Mouse (Mus musculus) layer of hippocampus, adult 2 months (tissue): ENCODE data around the gene Ccrl2. TPM values are rescaled to one million over a fixed set of nuclear protein-coding genes. Genes with fewer than 3 reads are reported as not detected.

Source experiments
- DNase-seq, 2 experiments: peaks; one replicate each; pipeline ENCODE4 v3.0.0; 2022; ENCODE audit warnings: low spot score in 2 of 2
- H3K27ac ChIP-seq: fragments of 200-600 bp; 2 replicates; pipeline ENCODE4 v1.8.1; 2022
- H3K4me3 ChIP-seq: fragments of 200-600 bp; 2 replicates; pipeline ENCODE4 v1.8.1; 2022; ENCODE audit warnings: mild to moderate bottlenecking
- CTCF ChIP-seq: fragments of 200-600 bp; conservative IDR thresholded peaks from 2 replicates; pipeline ENCODE4 v1.8.1; 2022; ENCODE audit warnings: antibody characterized with exemption, mild to moderate bottlenecking, moderate library complexity
- total RNA-seq, 2 experiments: library from RNA; stranded (reverse); gene quantifications; 2 replicates each; pipeline ENCODE4 v1.2.3; 2021

The Ccrl2 gene
- total RNA-seq, 2 experiments from 2014 or later: 0.69 to 0.72 TPM

DNA sequence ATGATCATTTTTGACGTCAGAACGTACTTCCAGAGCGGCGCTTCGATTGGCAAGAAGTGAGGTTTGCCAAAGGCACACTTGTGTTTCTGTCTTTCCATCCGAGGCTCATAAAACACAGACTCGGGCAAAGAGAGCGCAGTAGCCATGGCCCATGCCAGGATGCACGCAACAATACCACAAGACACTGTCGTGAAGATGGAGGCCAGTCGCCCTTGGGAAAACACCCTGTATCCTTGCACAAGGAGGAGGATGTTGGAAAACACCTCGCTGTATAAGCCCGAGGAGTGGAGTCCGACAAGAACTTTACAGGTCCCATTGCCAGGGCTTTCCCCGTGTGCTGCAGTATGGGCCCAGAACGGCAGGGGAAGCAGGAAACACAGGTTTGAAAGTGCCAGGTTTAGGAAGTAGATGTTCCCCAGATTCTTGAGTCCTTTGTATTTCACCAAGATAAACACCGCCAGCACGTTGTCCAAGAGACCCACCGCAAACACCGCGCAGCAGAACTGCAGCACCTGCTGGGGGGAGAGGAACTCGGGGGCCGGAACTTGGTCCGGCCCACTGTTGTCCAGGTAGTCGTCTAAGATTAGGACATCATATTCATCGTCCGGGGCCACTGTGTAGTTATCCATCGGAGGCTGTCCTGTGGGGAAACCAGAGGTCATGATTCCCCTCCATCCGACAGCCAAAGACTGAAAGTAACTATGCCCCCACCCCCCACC, 1.4 kb downstream of the Ccrl2 start:
- no peak for TF ChIP-seq CTCF
- Histone ChIP-seq H3K27ac (peak overlapping the region; percentile 59), H3K4me3 (peak overlapping the region; percentile 49)
- no peak for DNase-seq

DNA sequence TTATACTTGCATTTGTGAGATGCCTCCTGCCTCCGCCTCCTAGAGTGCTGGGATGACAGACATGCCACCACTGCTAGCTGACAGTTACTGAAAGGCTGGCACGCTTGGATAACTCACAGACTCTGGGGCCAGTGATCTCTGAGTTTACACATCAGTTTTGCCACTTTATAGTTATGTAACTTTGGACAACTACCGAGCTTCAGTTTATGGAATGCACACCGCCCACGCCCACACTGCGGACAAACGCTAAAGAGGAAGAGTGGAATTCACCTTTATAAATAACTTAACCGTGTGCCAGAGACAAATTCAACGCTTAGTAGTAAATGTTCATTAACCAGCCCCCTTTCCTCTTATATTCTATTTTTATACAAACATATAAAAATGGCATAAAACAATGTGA, 2.4 kb downstream of the Ccrl2 start:
- Histone ChIP-seq H3K27ac (no peak overlapping the region), H3K4me3 (no peak overlapping the region; the same call in 1 of the 2 replicates)
- no peak for TF ChIP-seq CTCF
- DNase-seq: no peak

DNA sequence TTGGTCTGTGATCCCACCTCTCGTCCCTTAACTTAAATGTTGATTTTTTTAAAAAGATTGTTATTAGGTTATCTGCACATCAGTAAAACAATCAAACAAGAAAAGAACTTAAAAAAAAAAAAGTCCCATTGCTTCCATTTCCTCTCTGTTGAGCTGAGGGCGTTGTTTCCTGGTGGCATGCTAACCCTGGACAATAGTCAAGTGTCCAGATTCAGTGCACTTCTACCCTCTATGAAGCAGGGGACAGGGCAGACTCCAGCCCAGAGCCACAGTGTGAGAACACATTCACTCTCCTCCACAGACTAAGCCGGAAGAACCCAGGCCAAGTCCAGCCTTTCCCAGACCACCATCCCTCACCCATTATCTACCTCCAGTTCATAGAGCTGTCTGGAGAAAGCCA, 8.9 kb downstream of the Ccrl2 start:
- TF ChIP-seq CTCF: no peak
- Histone ChIP-seq H3K4me3 (no peak overlapping the region), H3K27ac (peak overlapping the region; percentile 53; the same call in 1 of the 2 replicates)
- DNase-seq: no peak

DNA sequence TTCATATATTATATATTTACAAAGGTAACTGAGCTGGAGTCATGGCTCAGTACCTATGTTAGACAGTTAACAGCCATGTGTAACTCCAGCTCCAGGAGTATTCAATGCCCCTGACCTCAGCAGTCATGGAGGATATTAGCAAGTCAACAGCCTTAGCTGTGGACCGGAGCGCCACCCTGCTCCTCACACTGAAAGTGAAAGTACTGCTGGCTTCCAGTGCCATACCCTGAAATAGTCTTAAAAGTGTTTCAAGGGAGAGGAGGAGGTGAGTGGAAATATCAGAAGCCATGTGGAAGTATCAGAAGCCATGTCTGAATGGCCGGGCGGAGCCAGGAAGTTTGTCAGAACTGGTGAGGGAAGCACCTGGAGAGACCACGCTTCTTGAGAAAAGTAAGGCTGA, 10.1 kb downstream of the Ccrl2 start:
- H3K27ac ChIP-seq: no peak overlapping the region
- no peak for TF ChIP-seq CTCF
- no peak for DNase-seq
- no peak overlapping the region for H3K4me3 ChIP-seq

DNA sequence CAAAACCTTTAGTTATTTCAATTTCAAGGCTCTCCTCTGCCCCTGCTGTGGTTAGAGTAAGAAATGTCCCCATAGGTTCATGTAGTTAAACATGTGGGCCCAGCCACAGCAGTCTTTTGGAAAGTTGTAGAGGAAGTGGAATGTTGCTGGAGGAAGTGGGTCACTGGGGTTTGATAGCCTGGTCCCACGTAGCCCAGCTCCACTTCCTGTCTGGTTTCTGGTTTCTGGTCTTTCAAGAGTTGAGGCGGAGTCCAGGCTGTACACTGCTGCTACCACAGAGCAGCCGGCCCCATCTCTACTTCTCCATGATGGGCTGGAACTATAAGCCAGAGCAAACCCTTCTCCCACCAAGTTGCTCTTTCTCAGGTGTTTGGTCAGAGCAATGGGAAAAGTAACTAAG, 11.1 kb downstream of the Ccrl2 start:
- DNase-seq: no peak
- TF ChIP-seq CTCF: no peak
- Histone ChIP-seq H3K4me3 (no peak overlapping the region), H3K27ac (no peak overlapping the region)

DNA sequence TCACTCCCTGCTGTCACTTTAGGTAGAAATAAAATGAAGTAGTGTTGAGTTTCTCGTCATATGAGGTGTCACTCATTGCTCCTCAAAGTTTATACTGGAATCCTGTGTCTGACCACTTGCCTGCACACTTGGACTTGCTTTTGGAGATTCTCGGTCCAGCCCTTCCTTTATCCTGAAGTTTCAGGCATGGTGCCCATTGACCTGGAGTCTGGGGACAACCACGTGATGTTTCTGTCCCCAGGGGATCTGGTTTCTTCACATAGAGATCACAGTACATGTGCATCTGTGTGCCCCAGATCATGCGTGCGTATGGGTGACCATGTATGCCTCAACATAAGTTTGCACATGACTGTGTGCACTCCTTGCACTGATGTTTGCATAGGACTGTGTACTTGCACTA, 15.1 kb downstream of the Ccrl2 start:
- no peak overlapping the region for H3K4me3 ChIP-seq
- TF ChIP-seq CTCF: no peak
- no peak for DNase-seq
- no peak overlapping the region for H3K27ac ChIP-seq

DNA sequence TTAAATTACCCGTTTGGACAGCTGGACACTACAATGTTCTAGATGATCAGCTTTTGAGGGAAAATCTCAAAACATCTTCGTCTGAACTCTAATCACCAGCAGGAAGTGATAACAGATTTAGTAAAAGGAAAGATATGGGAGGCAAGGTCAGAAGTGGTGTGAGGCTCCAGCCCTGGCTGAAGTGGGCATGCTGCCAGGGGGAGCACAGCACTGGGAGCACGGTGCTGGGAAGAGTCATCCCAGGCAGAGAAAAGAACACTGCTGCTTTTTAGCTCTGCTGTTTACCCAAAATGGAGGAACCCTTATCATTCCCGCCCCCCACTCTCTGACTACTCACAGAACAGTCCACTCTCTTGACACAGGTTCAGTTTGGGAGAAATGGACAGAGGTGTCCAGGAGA, 17.4 kb downstream of the Ccrl2 start:
- no peak for DNase-seq
- Histone ChIP-seq H3K27ac (no peak overlapping the region), H3K4me3 (no peak overlapping the region)
- no peak for TF ChIP-seq CTCF

DNA sequence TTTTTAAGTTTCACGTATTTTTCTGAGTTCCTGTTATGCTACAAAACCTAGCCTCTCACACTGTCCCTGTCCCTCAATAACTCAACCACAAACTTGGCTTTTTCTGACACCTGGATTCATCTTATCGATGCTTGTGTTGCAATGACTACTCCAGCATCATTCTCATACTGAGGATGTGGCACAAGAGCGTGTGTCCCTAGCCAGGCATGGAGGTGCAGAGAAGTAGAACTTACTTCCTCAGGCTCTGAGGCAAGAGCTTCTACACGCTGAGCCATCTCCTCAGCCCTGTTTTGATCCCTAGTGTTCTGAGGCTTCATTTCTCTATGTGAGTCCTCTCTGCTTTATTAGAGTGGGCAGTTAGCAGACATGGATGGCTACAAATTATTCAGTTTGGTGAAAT, 23.6 kb downstream of the Ccrl2 start:
- H3K27ac ChIP-seq: no peak overlapping the region
- no peak for TF ChIP-seq CTCF
- DNase-seq: no peak
- no peak overlapping the region for H3K4me3 ChIP-seq

DNA sequence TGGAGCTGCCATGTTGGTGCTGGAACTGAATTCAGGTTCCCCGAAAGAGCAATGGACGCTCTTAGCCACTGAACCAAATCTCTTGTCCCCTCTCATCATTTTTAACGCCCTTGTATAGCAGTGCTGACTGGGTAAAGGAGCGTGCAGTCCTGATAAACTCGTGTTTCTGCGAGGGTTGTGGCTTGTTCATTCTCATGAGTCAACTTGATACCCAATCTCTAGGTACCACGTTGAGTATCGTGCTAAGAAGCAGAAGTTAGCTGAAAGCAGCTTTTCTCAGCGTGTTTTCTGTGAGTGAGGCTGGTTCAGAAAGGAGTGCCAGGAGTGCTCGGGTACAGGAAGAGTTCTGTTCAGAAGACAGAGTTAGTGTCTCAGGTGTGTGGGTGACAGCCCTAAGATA, 30.5 kb downstream of the Ccrl2 start:
- no peak for TF ChIP-seq CTCF
- DNase-seq: no peak
- no peak overlapping the region for H3K4me3 ChIP-seq
- no peak overlapping the region for H3K27ac ChIP-seq

DNA sequence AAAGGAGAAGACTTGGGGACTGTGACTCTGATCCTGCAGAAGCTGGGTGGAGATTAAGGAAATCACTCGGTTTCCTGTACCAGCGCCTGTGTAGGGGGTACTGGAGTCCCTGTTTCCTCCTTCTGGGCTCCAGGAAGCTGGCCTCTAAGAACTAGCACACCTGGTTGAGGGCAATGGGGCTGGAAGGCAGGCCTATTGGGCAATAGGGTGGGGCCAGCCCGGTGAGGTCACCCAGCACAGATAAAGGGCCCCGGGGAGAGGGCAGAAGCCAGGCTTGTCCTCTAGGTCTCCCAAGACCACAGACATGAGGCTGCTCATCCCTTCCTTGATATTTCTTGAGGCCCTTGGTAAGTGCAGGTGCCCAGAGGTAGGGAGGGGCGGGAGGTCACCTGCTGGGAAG, 38.3 kb downstream of the Ccrl2 start, which contains the start of gene Ltf:
Gene Ltf (plus strand): TSS at position 250 of the 400 bp plus-strand sequence.
- no peak within 1 kb of the TSS for H3K27ac ChIP-seq
- DNase-seq: no peak
- TF ChIP-seq CTCF: no peak
- H3K4me3 ChIP-seq: no peak within 1 kb of the TSS

DNA sequence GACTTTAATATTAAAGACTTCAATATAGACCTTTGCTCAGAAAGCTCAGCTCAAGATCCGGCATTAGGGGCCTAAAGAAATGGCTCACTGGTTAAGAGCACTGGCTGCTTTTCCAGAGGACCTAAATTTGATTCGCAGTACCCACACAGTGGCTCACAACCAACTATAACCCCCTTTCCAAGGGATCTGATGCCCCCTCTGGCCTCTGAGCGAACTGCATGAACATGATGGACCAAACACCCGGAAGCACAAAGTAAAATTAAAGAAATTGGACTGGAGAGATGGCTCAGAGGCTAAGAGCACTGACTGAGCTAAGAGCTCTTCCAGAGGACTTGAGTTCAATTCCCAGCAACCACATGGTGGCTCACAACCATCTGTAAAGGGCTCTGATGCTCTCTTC, 41.7 kb downstream of the Ccrl2 start:
- Histone ChIP-seq H3K27ac (no peak overlapping the region), H3K4me3 (no peak overlapping the region)
- DNase-seq: no peak
- peak; percentile 44 for TF ChIP-seq CTCF

DNA sequence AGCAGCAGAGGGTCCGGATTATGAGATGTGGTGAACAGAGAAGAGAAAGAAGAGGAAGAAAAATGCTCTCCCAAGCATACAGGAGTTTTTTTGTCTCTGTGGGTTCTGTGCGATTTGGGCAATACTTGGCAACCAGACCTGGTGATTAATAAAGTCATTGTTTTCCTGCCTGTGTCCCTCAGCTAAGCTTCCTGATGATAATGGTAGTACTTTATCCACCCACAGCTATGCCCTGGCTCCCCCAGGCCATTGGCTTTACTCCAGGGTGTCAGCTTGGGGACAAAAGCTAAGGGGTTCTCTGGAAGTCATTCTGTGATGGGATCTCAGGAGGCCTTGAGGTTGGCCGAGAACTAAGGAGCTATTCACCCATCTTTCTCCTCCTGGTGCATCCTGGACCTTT, 45.3 kb downstream of the Ccrl2 start:
- no peak for TF ChIP-seq CTCF
- no peak overlapping the region for H3K4me3 ChIP-seq
- DNase-seq: no peak
- H3K27ac ChIP-seq: no peak overlapping the region

DNA sequence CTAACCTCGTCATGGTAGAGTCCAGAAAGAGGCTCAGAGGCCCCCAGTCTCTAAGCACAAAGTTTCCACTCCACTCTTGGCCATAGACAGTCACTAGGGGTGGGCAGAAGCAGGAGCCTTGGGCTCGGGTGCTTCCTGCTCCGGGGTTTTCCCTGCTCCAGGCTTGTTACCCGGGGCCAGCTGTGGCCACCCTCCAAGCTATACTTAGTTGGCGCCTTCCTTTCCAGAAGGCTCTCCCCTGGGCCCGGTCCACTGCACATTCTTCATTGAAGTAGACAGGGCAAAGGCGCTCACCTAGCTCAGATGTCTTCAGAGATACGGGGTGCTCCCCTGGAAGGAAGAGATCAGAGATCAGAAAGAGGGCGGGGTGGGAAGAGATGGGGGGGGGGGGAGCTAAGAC, 45.8 kb downstream of the Ccrl2 start:
- H3K4me3 ChIP-seq: no peak overlapping the region
- no peak for TF ChIP-seq CTCF
- H3K27ac ChIP-seq: no peak overlapping the region
- no peak for DNase-seq

DNA sequence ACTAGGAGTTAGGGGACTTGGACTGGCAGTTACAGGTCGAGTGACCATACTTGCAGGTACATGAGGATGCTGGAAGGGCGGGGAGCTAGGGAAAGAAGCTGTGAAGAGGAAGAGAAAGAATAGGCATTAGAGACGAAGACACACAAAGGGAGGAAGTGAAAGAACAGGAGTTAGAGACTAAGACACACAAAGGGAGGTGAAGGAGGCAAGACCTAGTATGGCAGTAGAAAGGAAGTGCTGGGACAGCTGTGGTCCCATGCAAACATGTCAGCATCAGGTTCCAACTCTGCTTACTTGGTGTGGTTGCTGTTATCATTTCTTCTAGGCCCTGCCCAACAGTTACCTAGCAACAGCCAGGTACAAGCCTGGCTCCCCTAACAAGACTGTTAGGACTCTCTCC, 47.6 kb downstream of the Ccrl2 start:
- Histone ChIP-seq H3K4me3 (no peak overlapping the region), H3K27ac (no peak overlapping the region)
- DNase-seq: no peak
- TF ChIP-seq CTCF: no peak
